Mouse (Mus musculus): ENCODE results near the gene Nt5c2.

DNA sequence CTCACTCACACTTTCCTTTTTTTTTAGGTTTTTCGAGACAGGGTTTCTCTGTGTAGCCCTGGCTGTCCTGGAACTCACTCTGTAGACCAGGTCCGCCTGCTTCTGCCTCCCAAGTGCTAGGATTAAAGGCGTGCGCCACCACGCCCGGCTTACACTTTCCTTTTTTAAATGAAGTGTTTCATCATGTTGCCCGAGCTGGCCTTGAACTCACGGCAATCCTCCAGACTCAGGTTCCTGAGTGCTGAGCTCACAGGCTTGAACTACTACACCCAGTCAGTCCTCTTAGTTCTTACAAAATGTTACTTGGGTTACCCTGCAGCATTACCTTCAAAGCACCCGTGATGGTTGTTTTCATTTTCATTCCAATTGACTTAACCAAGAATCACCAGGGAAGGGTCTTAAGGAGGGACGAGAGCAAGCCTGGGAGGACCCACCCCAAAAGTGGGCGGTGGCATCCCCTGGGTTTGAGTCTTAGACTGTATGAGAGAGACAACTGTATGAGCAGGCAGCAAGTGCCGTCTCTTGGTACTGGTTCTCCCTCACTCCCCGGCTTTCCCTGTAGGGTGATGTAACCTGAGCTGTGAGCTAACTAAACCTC is 32.4 kb upstream of the Nt5c2 start:
- no peak for TF ChIP-seq TAL1 (IDR thresholded peaks at IDR 0.05; ENCODE audit: low read length)
- TF ChIP-seq GATA1 (IDR thresholded peaks at IDR 0.05; ENCODE audit: low read length) = no peak
